Mouse (Mus musculus) heart, postnatal 36 days (tissue): ENCODE data around the gene 4933400A11Rik. TPM values are rescaled to one million over a fixed set of nuclear protein-coding genes. Genes with fewer than 3 reads are reported as not detected.

Experiments used
- total RNA-seq, 2 experiments: library from RNA; stranded (reverse); gene quantifications; 2 replicates each; pipeline ENCODE4 v1.2.3; 2021

Gene 4933400A11Rik
- total RNA-seq, 2 experiments from 2014 or later = not detected

Other genes with a start within 250 kb of the 4933400A11Rik start
- 1 to 10 TPM; 4.2 TPM for gene Mid1, start 94.4 kb downstream of the 4933400A11Rik start, total RNA-seq
- 10 to 100 TPM; 31.5 to 40.2 TPM for gene Gm21887, start 230.0 kb upstream of the 4933400A11Rik start, total RNA-seq